Comparison of ENCODE assay signal across 8 mouse cellular contexts in the genomic region with DNA sequence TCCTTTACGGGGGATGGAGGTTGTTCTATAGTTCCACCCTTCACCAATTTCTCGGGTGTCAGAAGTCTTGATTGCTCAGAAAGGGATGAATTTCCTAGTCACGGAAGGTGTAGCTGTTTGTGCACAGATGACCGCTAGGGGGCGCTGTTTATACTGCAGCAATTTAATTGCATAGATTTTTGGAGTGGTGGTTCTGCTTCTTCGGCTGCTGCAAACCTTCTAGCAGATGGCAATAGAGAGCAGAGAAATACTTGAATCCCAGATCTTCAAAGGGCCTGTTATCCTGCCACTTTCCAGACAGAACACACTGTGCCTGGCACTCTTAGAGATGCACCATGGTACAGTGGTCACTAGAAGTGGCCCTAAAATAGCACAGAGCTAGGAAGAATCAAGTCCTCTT. TPM values are rescaled to one million over a fixed set of nuclear protein-coding genes. Genes with fewer than 3 reads are reported as not detected.
DNase-seq lines count a peak whose midpoint lies in the region; ATAC-seq and TF ChIP-seq lines count a peak whose summit lies in the region.
"Had no signal": no experiment of that assay in that cellular context is flagged by ENCODE, and none has a peak within 500 bp of the region (broad histone marks: within the 10 kb centered on the region; RNA-seq: fewer than 3 reads in every experiment).

No protein-coding gene starts in this region.

- no peak overlapping the region for H3K4me3 ChIP-seq in E14TG2a.4 (replicated peaks; ENCODE audit: low read length)
- H3K4me3 ChIP-seq: lung, embryonic 15.5 days had no signal

- DNase-seq in cerebellum, postnatal 4 days (ENCODE audit: low spot score in 2 of 2): peak; percentile 70 to 79
- DNase-seq in layer of hippocampus, adult 8-10 months (ENCODE audit: low spot score in 2 of 2): peak; percentile 67 to 91
- DNase-seq in lung, postnatal 25 days (ENCODE audit: low spot score): peak; percentile 88
- peak; percentile 62 for DNase-seq in spleen, adult 12 weeks (ENCODE audit: low spot score)

- peak; percentile 90 for TF ChIP-seq CTCF in E14TG2a.4 (conservative IDR thresholded peaks at IDR 0.05; ENCODE audit: low read length)

- peak; percentile 65 for ATAC-seq in activated CD4-positive, CD25-positive, alpha-beta regulatory T cell, adult 4 months
- peak; percentile 28 for ATAC-seq in granulocyte monocyte progenitor cell, adult 5-6 weeks (replicated peaks; ENCODE audit: poor library complexity, severe bottlenecking)

- H3K4me1 ChIP-seq in E14TG2a.4 (replicated peaks; ENCODE audit: low read depth, low read length): peaks cover 15% of the 10 kb centered on the region
- H3K4me1 ChIP-seq: lung, embryonic 15.5 days had no signal

- H3K9me3 ChIP-seq in E14TG2a.4 (ENCODE audit: low read length): no peaks in the 10 kb centered on the region
- H3K9me3 ChIP-seq: lung, embryonic 15.5 days had no signal

- H3K36me3 ChIP-seq in E14TG2a.4 (ENCODE audit: insufficient read depth, low read length): no peaks in the 10 kb centered on the region
- H3K36me3 ChIP-seq: lung, embryonic 15.5 days had no signal

- H3K27me3 ChIP-seq in E14TG2a.4 (ENCODE audit: insufficient read depth, low read length): no peaks in the 10 kb centered on the region
- H3K27me3 ChIP-seq: lung, embryonic 15.5 days had no signal

RNA-seq across cellular contexts. Expression of gene Slc12a3, which starts 14.3 kb away (rescaled TPM):
- polyA plus RNA-seq in activated CD4-positive, CD25-positive, alpha-beta regulatory T cell, adult 4 months (2017; shearing (Covaris generic)): not detected
- total RNA-seq in granulocyte monocyte progenitor cell, adult 5-6 weeks (2014; fragmentation: Nextera tagmentation): not detected in 2 replicates
- 0.26 TPM in 1 of 2 replicates, not detected in the other for total RNA-seq in granulocyte monocyte progenitor cell, adult 5-6 weeks (2017)
- total RNA-seq in layer of hippocampus, adult 8-10 months (2022): under 1 TPM; 0.55 to 0.94 (median 0.79) TPM

RNA-seq across cellular contexts. Expression of gene Herpud1, which starts 42.9 kb away (rescaled TPM):
- polyA plus RNA-seq in activated CD4-positive, CD25-positive, alpha-beta regulatory T cell, adult 4 months (2017; shearing (Covaris generic)): 100 to 1,000 TPM in 1 of 2 experiments, 10 to 100 TPM in 1; 99.9 to 115 TPM
- 81.6 and 83.0 TPM in 2 replicates for total RNA-seq in granulocyte monocyte progenitor cell, adult 5-6 weeks (2014; fragmentation: Nextera tagmentation)
- 80.3 and 95.4 TPM in 2 replicates for total RNA-seq in granulocyte monocyte progenitor cell, adult 5-6 weeks (2017)
- 10 to 100 TPM; 53.6 to 81.4 (median 65.6) TPM for total RNA-seq in layer of hippocampus, adult 8-10 months (2022)
